Mouse (Mus musculus) gastrocnemius, postnatal 4 days (tissue): ENCODE data around the gene Gm21858. TPM values are rescaled to one million over a fixed set of nuclear protein-coding genes. Genes with fewer than 3 reads are reported as not detected.
"Not testable (repeated sequence)": the region's sequence is repeated elsewhere in the genome, so short reads cannot be mapped to it uniquely, and the experiment has no call there.

Experiments used
- DNase-seq, 2 experiments: peaks; one replicate each; pipeline ENCODE4 v3.0.0; 2021 to 2022; ENCODE audit warnings: low spot score in 2 of 2, mixed read lengths in 2 of 2
- long read RNA-seq, 2 experiments: library from polyadenylated mRNA; stranded (forward); transcript quantifications; one replicate each; pipeline ENCODE4 v2.0.0; 2021
- total RNA-seq, 2 experiments: library from RNA; stranded (reverse); gene quantifications; 2 replicates each; pipeline ENCODE4 v1.2.3; 2021

Gene Gm21858
- not detected for total RNA-seq
- long read RNA-seq, experiment 1: 0 reads
- long read RNA-seq, experiment 2: 0 reads

DNA sequence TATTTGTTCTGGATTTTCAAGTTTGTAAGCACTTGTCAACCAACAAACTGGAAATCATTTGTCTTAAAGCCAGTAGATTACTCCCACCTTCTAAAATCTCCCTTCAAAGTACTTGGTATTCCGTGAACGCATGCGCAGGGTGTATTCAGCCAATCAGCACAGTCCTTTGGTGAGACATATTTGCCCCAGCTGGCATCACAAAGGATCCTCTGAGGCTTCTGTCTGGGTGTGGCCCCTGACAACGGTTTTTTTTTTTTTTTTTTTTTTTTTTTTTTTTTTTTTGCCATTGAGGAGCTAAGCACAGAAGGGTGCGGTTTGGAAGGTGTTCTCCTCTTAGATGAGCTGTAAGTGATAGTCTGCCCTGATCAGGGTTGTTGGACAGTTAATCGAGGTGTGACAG is at the start of gene Gm21858:
Gene Gm21858 (plus strand): TSS at position 301 of the 400 bp plus-strand sequence.
- not testable (repeated sequence) for DNase-seq
